Mouse (Mus musculus) urinary bladder, adult 2 months (tissue): ENCODE measurements around the gene Ifi206. TPM values are rescaled to one million over a fixed set of nuclear protein-coding genes. Genes with fewer than 3 reads are reported as not detected.

ENCODE experiments used
- DNase-seq: peaks from one replicate; pipeline ENCODE4 v3.0.0; 2022; ENCODE audit warnings: low spot score
- polyA plus RNA-seq: library from polyadenylated mRNA; depleted of rRNA; stranded (reverse); fragments of >200 nt; gene quantifications from 2 replicates; pipeline ENCODE4 v1.2.3, GENCODE M21; 2012; rRNA removed

The Ifi206 gene
- polyA plus RNA-seq, 1 experiment = 0.65 TPM

DNA sequence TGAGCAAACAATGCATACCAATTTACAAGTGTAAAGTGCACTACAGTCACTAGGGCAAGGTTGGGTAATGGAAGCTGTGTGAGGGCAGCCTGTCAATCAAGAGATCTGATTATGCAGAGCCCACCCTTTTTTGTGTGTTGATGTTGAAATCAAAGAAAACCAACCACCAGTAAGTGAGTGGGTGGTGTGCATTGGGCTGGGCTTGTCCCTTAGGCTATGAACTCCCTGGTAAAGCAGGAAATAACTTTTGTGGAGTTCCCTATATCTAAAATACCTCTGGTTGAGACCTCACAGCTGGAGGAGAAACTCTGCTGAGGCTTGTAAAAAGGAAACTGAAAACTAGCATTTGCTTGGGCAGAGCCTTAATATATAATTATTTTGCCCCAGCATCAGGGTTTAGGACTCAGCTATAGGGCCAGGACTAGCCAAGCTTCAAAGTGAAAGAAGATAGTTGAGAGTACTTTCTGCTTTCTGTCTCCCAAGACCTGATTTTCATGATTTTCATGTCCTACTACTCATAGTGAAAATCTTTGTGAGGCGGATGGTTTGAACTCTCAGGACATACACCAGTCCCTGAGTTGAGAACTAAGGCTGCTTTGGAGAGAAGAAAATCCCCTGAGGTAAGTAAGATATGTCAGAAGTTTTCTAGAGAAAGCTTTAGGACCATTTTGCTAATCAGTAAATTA, 71.8 kb downstream of the Ifi206 start:
- DNase-seq = no peak

DNA sequence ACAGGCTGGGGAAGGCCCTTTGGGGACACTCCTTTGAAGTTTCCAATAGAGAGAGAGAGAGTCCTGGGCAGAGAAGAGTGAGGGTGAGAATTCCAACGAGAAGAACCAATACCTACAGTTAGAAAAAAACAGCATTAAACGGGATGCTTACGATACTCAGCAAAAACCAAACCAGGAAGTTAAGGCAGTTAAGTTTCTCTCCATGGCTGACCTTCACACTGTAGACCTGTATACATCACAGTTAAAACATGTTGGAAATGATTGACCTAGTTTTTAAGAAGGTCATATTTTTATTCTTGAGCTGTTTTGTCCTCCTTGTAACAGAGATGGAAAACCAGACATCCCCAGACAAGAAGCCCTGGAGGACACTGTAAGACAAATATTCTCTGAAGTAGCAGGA, 72.3 kb downstream of the Ifi206 start:
- DNase-seq = no peak

Other genes starting within 250 kb of the Ifi206 start
- not detected in 2 replicates for gene Olfr418, start 225.0 kb downstream of the Ifi206 start, polyA plus RNA-seq
- not detected in 2 replicates for gene Mptx2, start 213.3 kb downstream of the Ifi206 start, polyA plus RNA-seq
- gene Ackr1, start 157.3 kb downstream of the Ifi206 start, polyA plus RNA-seq = 13.7 and 16.6 TPM in 2 replicates
- 3.7 and 6.6 TPM in 2 replicates for gene Aim2, start 140.2 kb downstream of the Ifi206 start, polyA plus RNA-seq
- gene Cadm3, start 123.3 kb downstream of the Ifi206 start, polyA plus RNA-seq = 34.3 and 36.2 TPM in 2 replicates
- gene Ifi214, start 44.9 kb upstream of the Ifi206 start, polyA plus RNA-seq = 0.06 and 0.16 TPM in 2 replicates
- 3.0 and 3.2 TPM in 2 replicates for gene Ifi213, start 108.2 kb upstream of the Ifi206 start, polyA plus RNA-seq
- 1.5 and 1.9 TPM in 2 replicates for gene Ifi209, start 139.9 kb upstream of the Ifi206 start, polyA plus RNA-seq
- 0.07 and 0.12 TPM in 2 replicates for gene Ifi208, start 182.6 kb upstream of the Ifi206 start, polyA plus RNA-seq